Mouse (Mus musculus) left cerebral cortex, adult 8-10 months (tissue): ENCODE measurements around the gene Bckdha. TPM values are rescaled to one million over a fixed set of nuclear protein-coding genes. Genes with fewer than 3 reads are reported as not detected.

ENCODE experiments used
- DNase-seq, 2 experiments: peaks; one replicate each; pipeline ENCODE4 v3.0.0; 2022; ENCODE audit warnings: low spot score in 2 of 2
- total RNA-seq, 4 experiments: library from RNA; stranded (reverse); gene quantifications; 2 replicates each; pipeline ENCODE4 v1.2.4; 2022

Gene Bckdha
- 10 to 100 TPM; 36.1 to 40.8 (median 39.4) TPM for total RNA-seq

DNA sequence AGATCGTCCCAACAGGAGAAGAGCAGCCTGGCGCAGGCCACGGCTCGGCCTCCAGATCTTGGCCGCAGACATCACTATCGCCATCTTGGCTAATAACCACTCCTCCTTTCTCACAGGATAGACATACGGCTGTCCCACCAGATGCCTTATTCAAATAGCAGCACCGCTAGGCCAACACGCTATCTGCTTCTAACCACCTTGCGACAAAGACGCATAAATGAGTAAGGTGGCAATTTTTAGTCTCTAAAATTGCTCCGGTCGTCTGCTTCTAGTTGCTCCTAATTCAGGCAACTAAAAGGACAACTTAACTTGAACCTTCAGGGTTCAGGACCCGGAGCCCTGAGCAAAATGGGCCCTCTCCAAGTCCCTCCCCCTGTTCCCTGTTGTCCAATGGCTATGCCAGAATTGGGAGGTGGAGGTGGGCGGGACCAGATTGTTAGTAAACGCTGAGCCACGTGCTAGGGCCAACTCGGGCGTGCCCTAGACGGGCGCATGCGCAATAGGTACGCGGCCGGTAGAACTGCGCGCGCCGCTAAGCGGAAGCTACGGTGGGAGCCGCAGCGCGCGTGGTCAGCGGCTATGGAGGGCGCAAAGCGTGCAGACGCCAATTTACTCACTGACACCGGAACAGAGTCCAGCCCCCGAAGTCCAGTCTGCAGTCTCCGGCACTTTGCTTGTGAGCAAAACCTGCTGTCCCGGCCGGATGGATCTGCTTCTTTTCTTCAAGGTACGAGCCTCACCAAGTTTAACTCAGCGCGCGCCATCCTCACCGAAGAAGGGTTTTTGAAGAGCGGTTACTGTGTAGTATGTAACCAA lies at the start of gene Bckdha, which contains the start of gene Exosc5:
Bckdha (minus strand) TSS at position 325 of the 816 bp plus-strand sequence.
Exosc5 (plus strand) TSS at position 508 of the 816 bp plus-strand sequence.
- peak; percentile 97 to 100 for DNase-seq

GRCm38 (mm10) chr7:25707581-25708292 lies 49.0 kb upstream of the Bckdha start:
- DNase-seq: no peak

- no peak for DNase-seq
Measured at GRCm38 (mm10) chr7:25706578-25707170, 47.9 kb upstream of the Bckdha start.

GRCm38 (mm10) chr7:25705801-25706251 lies 47.0 kb upstream of the Bckdha start:
- DNase-seq: peak in 1 of 2 experiments; percentile 77

- DNase-seq: no peak
Measured at GRCm38 (mm10) chr7:25704716-25705364, 46.1 kb upstream of the Bckdha start.

DNA sequence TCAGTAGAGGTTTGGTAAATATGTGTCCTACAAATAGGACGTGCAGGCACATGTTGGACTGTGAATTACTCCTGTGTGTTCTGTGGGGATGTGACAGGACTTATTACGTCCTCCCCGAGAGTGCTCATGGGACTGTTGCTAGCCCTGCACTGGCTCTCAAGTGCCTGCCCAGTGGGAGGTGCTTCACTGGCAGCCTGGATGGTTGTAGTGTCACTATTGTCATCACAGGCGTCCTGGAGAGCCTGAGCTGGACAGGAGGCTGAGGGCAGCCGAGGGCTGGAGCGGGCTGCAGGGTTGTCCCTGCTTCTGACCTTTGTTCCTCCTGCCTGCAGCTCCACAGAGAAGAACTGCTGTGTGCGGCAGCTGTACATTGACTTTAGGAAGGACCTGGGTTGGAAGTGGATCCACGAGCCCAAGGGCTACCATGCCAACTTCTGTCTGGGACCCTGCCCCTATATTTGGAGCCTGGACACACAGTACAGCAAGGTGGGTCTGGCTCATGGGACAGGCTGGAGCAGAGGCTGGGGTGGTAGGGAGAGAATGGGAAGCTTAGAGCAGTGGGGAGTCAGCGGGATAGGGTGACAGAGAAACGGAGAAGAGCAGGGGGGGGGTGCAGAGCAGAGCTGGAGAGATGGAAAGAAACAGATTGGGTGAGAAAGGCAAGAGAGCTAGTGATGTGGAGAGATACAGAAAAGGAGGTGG lies 45.2 kb upstream of the Bckdha start:
- DNase-seq: no peak

DNA sequence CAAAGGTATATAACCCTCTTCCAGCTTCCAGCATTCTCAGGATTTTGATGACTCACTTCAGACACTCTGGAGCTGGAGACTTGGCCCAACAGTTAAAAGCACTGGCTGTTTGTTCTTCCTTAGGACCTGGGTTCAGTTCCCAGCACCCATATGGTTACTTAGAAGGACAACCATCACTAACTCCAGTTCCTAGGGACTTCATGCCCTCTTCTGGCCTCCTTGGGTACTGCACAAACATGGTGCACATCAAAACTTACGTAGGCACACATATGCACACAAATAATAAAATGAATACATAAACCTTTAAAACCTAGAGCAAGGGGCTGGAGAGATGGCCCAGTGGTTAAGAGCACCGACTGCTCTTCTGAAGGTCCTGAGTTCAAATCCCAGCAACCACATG lies 43.6 kb upstream of the Bckdha start:
- DNase-seq: no peak

GRCm38 (mm10) chr7:25700732-25701131 lies 42.0 kb upstream of the Bckdha start:
- no peak for DNase-seq

- no peak for DNase-seq
Measured at GRCm38 (mm10) chr7:25699851-25700250, 41.1 kb upstream of the Bckdha start.

DNA sequence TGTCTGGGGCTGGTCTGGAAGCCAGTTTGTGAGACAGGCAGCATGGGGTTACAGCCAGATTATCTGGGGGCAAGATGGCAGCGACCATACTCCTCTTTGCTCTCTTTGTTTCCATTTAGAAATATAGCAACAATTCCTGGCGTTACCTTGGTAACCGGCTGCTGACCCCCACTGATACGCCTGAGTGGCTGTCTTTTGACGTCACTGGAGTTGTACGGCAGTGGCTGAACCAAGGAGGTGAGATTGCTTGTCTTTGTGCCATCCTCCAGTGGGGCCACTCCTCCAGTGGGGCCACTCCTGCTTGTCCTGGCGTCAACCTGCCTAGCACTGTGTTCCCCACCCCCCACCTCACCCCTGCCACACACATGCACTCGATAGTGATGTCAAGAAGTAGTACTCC lies 35.3 kb upstream of the Bckdha start:
- no peak for DNase-seq

GRCm38 (mm10) chr7:25690051-25690450 lies 31.3 kb upstream of the Bckdha start:
- DNase-seq: no peak

GRCm38 (mm10) chr7:25689603-25690021 lies 30.8 kb upstream of the Bckdha start:
- no peak for DNase-seq

DNA sequence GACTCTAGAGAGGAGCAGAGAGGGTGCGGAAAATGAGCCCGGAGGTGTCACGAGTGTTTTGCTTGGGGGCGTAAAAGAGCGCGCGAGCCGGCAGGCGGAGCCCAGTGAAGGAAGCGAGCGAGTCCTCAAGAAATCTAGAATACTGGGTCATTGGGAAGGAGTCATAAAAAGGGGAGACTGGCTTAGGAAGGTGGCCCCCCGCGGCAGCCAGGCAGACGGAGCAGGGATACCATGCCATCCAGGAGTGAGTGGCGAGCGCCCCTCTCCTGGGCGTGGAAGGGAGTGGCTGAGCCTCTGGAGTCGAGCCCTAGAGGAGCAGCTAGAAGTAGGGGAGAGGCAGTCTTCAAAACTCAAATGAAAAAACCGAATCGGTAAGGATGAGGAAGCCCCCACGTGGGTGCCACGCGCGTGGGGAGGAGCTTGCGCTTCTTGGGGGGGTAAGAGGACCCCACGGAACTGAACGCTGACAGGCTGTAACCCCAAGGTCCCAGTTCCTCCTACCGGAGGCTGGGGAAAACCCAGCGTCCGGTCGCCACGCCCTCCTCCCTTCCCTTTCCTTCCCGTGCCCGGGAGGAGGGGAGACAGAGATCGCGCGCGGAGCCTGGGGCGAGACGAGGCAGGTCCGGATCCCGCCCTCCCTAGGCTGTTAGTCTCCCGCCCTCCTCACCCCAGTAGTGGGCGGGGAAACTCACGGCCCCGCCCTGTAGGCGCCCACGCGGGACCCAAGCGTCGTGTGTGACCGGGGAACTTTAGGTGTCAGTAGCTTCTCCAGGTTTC lies 30.2 kb upstream of the Bckdha start:
- no peak for DNase-seq

- no peak for DNase-seq
Measured at GRCm38 (mm10) chr7:25687811-25688401, 29.1 kb upstream of the Bckdha start.

DNA sequence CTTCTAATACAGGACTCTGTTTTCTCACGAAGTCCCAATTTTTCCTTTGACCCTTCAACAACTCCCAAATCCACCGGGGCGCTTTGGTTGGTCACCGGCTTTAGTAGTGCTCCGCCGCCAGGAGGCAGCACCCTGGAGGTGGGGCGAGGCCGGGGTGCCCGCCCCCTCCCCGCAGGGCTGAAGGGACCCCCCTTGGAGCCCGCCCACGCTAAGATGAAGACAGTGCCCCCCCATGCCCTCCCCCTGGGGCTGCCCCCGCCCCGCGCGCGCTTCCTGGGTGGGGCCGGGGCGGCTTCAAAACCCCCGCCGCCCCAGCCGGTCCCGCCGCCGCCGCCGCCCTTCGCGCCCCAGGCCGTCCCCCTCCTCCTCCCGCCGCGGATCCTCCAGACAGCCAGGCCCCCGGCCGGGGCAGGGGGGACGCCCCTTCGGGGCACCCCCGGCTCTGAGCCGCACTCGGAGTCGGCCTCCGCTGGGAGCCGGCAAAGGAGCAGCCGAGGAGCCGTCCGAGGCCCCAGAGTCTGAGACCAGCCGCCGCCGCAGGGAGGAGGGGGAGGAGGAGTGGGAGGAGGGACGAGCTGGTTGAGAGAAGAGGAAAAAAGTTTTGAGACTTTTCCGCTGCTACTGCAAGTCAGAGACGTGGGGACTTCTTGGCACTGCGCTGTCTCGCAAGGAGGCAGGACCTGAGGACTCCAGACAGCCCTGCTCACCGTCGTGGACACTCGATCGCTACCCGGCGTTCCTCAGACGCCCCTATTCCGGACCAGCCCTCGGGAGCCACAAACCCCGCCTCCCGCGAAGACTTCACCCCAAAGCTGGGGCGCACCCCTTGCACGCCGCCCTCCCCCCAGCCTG lies 28.1 kb upstream of the Bckdha start, which contains the start of gene Tgfb1:
Tgfb1 (plus strand) TSS at position 323 of the 852 bp plus-strand sequence.
- DNase-seq: no peak

DNA sequence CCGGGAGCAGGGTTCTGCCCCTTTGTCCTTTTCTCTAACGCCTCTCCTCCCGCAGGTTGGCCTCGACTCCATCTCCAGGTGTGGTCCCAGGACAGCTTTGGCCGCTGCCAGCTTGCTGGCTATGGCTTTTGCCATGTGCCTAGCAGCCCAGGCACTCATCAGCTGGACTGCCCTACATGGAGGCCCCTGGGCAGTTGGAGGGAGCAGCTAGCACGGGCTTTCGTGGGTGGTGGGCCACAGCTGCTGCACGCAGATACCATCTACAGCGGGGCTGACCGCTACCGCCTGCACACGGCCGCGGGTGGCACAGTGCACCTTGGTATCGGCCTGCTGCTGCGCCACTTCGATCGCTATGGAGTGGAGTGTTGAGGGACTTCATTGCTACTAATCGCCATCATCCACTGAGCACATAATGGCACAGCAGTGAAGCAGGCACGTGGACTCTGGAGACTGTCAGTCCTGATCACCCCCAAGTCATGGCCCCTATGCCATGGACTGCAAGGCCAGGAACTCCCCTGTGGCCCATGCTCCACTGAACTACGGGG lies 27.2 kb upstream of the Bckdha start:
- no peak for DNase-seq

- no peak for DNase-seq
Measured at GRCm38 (mm10) chr7:25684659-25685058, 25.9 kb upstream of the Bckdha start.

DNA sequence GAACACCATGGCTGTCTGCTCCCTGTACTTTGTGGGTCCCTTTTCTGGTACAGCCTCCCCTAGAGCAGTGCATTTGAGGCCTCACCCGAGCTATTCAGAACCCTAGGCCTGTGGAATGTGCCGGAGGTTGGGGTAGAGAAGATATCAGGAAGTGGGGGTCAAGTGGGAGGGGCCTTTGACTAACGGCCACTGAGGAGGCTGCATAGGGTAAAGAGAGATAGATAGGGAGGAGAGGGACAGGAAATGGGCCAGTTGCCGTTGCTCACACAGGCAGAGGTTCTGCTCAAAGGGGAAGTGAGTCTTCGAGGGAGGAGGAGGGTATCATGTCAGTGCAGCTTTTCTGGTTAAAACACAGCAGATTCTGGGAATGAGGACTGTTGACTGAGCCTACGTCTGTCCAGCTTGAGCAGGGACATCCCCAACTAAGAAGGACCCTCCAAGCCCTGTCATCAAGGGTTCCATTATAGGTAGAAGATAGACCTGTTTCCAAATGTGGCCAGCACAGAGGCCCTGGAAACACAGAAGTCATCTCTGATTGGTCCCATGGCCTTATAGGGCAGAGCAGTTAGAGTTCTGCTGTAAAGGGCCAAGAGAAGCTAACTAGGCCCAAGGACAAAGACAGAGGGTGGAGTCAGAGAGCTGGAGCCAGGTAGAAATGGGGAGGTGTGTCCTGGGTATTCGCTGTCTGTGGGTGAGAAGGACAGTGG lies 24.8 kb upstream of the Bckdha start:
- no peak for DNase-seq
